Mouse (Mus musculus) lung, postnatal 0 days (tissue): ENCODE results near the gene St3gal4.

Source experiments
- CTCF ChIP-seq: IDR thresholded peaks from 2 replicates; pipeline ENCODE4 v1.5.1; 2016; ENCODE audit warnings: antibody characterized with exemption, mild to moderate bottlenecking
- EP300 ChIP-seq: IDR thresholded peaks from 2 replicates; pipeline ENCODE4 v1.6.1; 2016; ENCODE audit warnings: antibody characterized with exemption, mild to moderate bottlenecking, control low read depth

GRCm38 (mm10) chr9:35030823-35031222, 88.2 kb downstream of the St3gal4 start:
- TF ChIP-seq EP300 (no peak), CTCF (peak; percentile 73)
